Mouse (Mus musculus): ENCODE results near the gene Fnbp4. TPM values are rescaled to one million over a fixed set of nuclear protein-coding genes. Genes with fewer than 3 reads are reported as not detected.
A peak's percentile ranks its signal among the peaks of the same experiment; 100 is the strongest.

Fnbp4 gene
- total RNA-seq, 1 experiment: 91.4 TPM

DNA sequence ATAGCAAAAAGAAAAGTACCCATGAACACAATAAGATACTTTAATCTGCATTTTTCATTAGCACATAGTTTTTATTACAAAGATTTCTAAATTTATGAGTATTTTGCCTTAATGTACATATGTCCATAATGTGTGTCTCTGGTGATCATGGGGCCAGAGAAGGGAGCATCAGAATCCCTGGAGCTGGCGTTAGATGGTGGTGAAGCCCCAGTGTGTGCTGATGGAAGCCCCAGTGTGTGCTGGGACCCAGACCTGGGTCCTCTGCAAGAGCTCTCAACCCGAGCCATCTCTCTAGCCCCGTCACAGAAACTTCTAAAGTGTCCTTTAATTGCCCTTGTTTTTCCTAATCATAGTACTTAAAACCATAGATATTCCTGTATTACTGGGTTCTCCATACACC, 5.8 kb upstream of the Fnbp4 start:
- Histone ChIP-seq H3K36me3 (ENCODE audit: control insufficient read depth, insufficient read depth, low read length, poor library complexity, severe bottlenecking) (peaks cover 15% of the 10 kb centered on the region), H3K27ac (ENCODE audit: insufficient read depth, low read depth, low read length, poor library complexity, severe bottlenecking) (no peak overlapping the region), H3K4me1 (ENCODE audit: control insufficient read depth in 2 of 2, insufficient read depth in 2 of 2, low read length in 2 of 2, poor library complexity in 1 of 2) (peaks cover 2% of the 10 kb centered on the region in 2 experiments; a peak in 1 of 4 replicates), H3K9ac (ENCODE audit: insufficient read depth, low read depth, low read length, poor library complexity, severe bottlenecking) (no peak overlapping the region), H3K4me3 (ENCODE audit: insufficient read depth in 1 of 2, low read depth in 1 of 2, low read length in 2 of 2, poor library complexity in 1 of 2, severe bottlenecking in 1 of 2) (no peak overlapping the region), H3K9me3 (ENCODE audit: control insufficient read depth, insufficient read depth, low read depth, low read length) (no peaks in the 10 kb centered on the region)
- in situ Hi-C loops (cut with MboI; ENCODE audit: low sequenced_read_pairs in 2 of 2, unreplicated experiment in 2 of 2): no loop called here
- TF ChIP-seq ZC3H11A (IDR thresholded peaks at IDR 0.05; ENCODE audit: borderline replicate concordance, low read depth, low read length) (no peak), ZNF384 (IDR thresholded peaks at IDR 0.05; ENCODE audit: low read depth, low read length) (no peak), CHD2 (IDR thresholded peaks at IDR 0.05; ENCODE audit: low read depth, low read length) (no peak), MAFK (IDR thresholded peaks at IDR 0.05; ENCODE audit: insufficient read depth, low read depth, low read length) (no peak), HCFC1 (IDR thresholded peaks at IDR 0.05; ENCODE audit: borderline replicate concordance, insufficient read depth, low read length) (no peak)
- no peak for DNase-seq (ENCODE audit: low read depth, low spot score)

DNA sequence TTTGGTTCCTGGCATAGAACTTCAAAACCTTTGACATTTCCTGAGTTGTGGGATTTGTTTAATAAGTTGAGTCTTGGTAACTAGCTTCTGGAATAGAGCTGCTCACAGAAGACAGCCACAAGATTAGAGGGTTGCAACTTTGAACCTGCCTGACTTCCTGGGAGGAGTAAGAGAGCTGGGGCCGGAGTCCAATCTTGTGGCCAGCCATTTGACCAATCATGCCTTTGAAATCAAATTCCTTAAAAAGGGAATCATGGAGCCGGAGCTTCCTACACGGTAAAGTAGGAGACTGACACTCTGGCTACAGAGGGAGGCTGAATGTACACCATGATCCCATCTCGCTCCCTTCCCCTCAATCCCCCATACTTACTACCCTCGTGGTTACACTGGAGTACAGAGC, 5.2 kb upstream of the Fnbp4 start:
- DNase-seq (ENCODE audit: low read depth, low spot score): no peak
- in situ Hi-C loops (cut with MboI; ENCODE audit: low sequenced_read_pairs in 2 of 2, unreplicated experiment in 2 of 2): no loop called here
- no peak overlapping the region for H3K27ac ChIP-seq (ENCODE audit: insufficient read depth, low read depth, low read length, poor library complexity, severe bottlenecking)
- H3K4me3 ChIP-seq (ENCODE audit: insufficient read depth in 1 of 2, low read depth in 1 of 2, low read length in 2 of 2, poor library complexity in 1 of 2, severe bottlenecking in 1 of 2): no peak overlapping the region
- no peaks in the 10 kb centered on the region for H3K9me3 ChIP-seq (ENCODE audit: control insufficient read depth, insufficient read depth, low read depth, low read length)
- H3K9ac ChIP-seq (ENCODE audit: insufficient read depth, low read depth, low read length, poor library complexity, severe bottlenecking): no peak overlapping the region
- H3K4me1 ChIP-seq (ENCODE audit: control insufficient read depth in 2 of 2, insufficient read depth in 2 of 2, low read length in 2 of 2, poor library complexity in 1 of 2): peaks cover 2% of the 10 kb centered on the region in 2 experiments; a peak in 1 of 4 replicates
- H3K36me3 ChIP-seq (ENCODE audit: control insufficient read depth, insufficient read depth, low read length, poor library complexity, severe bottlenecking): peaks cover 15% of the 10 kb centered on the region
- no peak for TF ChIP-seq ZNF384 (IDR thresholded peaks at IDR 0.05; ENCODE audit: low read depth, low read length)
- no peak for TF ChIP-seq MAFK (IDR thresholded peaks at IDR 0.05; ENCODE audit: insufficient read depth, low read depth, low read length)
- TF ChIP-seq CHD2 (IDR thresholded peaks at IDR 0.05; ENCODE audit: low read depth, low read length): no peak
- TF ChIP-seq ZC3H11A (IDR thresholded peaks at IDR 0.05; ENCODE audit: borderline replicate concordance, low read depth, low read length): no peak
- TF ChIP-seq HCFC1 (IDR thresholded peaks at IDR 0.05; ENCODE audit: borderline replicate concordance, insufficient read depth, low read length): no peak

DNA sequence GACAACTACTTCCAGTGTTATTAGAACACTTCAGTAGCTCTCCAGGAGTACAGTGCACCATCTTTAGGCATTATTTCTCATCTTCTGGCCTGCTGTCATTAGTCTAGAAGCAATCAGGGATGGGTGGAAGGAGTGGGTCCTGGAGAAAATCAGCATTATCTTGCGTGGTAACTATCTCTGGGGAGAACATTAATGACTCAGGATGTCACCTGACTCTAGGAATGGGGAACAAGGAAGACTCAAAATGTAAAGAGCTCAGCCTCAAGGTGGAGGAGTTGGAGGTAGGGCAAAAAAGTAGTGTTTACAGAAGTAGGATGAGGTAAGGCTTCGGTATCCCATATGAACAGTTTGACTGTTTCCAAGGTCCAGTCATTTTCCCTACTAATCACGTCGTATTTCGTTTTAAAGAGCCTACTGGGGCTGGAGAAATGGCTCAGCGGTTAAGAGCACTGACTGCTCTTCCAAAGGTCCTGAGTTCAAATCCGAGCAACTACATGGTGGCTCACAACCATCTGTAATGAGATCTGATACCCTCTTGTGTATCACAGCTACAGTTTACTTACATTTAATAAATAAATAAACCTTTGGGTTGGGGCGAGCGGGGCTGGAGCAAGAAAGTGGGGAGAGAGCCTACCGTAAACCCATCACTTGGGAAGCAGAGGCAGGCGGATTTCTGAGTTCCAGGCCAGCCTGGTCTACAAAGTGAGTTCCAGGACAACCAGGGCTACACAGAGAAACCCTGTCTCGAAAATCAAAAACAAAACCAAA, 701 bp upstream of the Fnbp4 start:
- TF ChIP-seq HCFC1 (IDR thresholded peaks at IDR 0.05; ENCODE audit: borderline replicate concordance, insufficient read depth, low read length) (no peak), CHD2 (IDR thresholded peaks at IDR 0.05; ENCODE audit: low read depth, low read length) (no peak), MAFK (IDR thresholded peaks at IDR 0.05; ENCODE audit: insufficient read depth, low read depth, low read length) (no peak), ZC3H11A (IDR thresholded peaks at IDR 0.05; ENCODE audit: borderline replicate concordance, low read depth, low read length) (no peak), ZNF384 (IDR thresholded peaks at IDR 0.05; ENCODE audit: low read depth, low read length) (no peak)
- H3K9ac ChIP-seq (ENCODE audit: insufficient read depth, low read depth, low read length, poor library complexity, severe bottlenecking): peak overlapping the region; percentile 76
- peak overlapping the region; percentile 67 to 90 for H3K4me3 ChIP-seq (ENCODE audit: insufficient read depth in 1 of 2, low read depth in 1 of 2, low read length in 2 of 2, poor library complexity in 1 of 2, severe bottlenecking in 1 of 2)
- DNase-seq (ENCODE audit: low read depth, low spot score): no peak
- peaks cover 4 to 6% of the 10 kb centered on the region in 2 experiments; a peak in 3 of 4 replicates for H3K4me1 ChIP-seq (ENCODE audit: control insufficient read depth in 2 of 2, insufficient read depth in 2 of 2, low read length in 2 of 2, poor library complexity in 1 of 2)
- no peaks in the 10 kb centered on the region for H3K9me3 ChIP-seq (ENCODE audit: control insufficient read depth, insufficient read depth, low read depth, low read length)
- peaks cover 6% of the 10 kb centered on the region; the same call in 1 of the 2 replicates for H3K36me3 ChIP-seq (ENCODE audit: control insufficient read depth, insufficient read depth, low read length, poor library complexity, severe bottlenecking)
- peak overlapping the region; percentile 66; the same call in 1 of the 2 replicates for H3K27ac ChIP-seq (ENCODE audit: insufficient read depth, low read depth, low read length, poor library complexity, severe bottlenecking)
- in situ Hi-C loops (cut with MboI; ENCODE audit: low sequenced_read_pairs in 2 of 2, unreplicated experiment in 2 of 2): no loop called here

DNA sequence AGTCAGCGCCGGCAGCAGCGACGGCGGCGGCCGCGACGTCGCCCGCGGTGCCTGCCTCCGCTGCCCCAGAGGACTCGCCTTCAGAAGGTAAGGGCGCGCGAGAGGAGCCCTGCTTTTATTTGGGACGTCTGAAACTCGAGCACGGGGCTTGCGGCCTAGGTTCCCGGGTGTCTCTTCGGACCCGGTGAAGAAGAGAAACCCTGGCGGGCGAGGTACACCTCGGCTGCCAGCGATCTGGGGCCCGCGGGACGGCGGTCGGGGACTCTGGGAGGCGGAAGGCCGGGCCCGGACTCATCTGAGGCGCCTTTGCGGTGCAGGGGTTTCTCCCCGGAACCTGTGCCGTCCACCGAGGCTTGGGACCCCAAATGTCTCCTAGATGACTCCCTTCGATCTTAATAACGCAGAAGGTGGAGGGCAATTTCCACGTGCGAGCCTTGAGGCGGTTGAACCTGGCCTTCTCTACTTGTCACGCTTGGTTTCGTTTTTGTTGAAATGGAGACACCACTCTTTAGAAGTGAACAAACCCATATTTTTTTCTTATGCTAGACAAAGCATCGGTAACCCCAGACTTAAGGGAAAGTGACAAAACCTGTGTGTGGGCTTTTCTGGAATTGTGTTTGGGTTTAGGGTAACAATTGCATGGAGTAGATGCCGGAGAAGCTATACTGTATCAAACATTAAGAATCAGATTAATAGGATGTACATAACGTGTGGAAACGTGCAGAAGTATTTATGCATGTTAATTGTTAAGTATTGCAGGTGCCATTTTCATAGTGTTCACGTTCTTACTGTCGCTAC, 769 bp downstream of the Fnbp4 start:
- Histone ChIP-seq H3K9ac (ENCODE audit: insufficient read depth, low read depth, low read length, poor library complexity, severe bottlenecking) (peak overlapping the region; percentile 90), H3K36me3 (ENCODE audit: control insufficient read depth, insufficient read depth, low read length, poor library complexity, severe bottlenecking) (peaks cover 12% of the 10 kb centered on the region; the same call in 1 of the 2 replicates), H3K27ac (ENCODE audit: insufficient read depth, low read depth, low read length, poor library complexity, severe bottlenecking) (peak overlapping the region; percentile 52), H3K4me3 (ENCODE audit: insufficient read depth in 1 of 2, low read depth in 1 of 2, low read length in 2 of 2, poor library complexity in 1 of 2, severe bottlenecking in 1 of 2) (peak overlapping the region; percentile 83 to 84), H3K9me3 (ENCODE audit: control insufficient read depth, insufficient read depth, low read depth, low read length) (no peaks in the 10 kb centered on the region), H3K4me1 (ENCODE audit: control insufficient read depth in 2 of 2, insufficient read depth in 2 of 2, low read length in 2 of 2, poor library complexity in 1 of 2) (peaks cover 4 to 6% of the 10 kb centered on the region in 2 experiments; a peak in 3 of 4 replicates)
- in situ Hi-C loops (cut with MboI; ENCODE audit: low sequenced_read_pairs in 2 of 2, unreplicated experiment in 2 of 2): no loop called here
- TF ChIP-seq HCFC1 (IDR thresholded peaks at IDR 0.05; ENCODE audit: borderline replicate concordance, insufficient read depth, low read length) (no peak), ZNF384 (IDR thresholded peaks at IDR 0.05; ENCODE audit: low read depth, low read length) (no peak), CHD2 (IDR thresholded peaks at IDR 0.05; ENCODE audit: low read depth, low read length) (no peak), MAFK (IDR thresholded peaks at IDR 0.05; ENCODE audit: insufficient read depth, low read depth, low read length) (no peak), ZC3H11A (IDR thresholded peaks at IDR 0.05; ENCODE audit: borderline replicate concordance, low read depth, low read length) (no peak)
- DNase-seq (ENCODE audit: low read depth, low spot score): no peak

Measured in ES-E14 (cell line).